Mouse (Mus musculus) hindbrain, embryonic 11.5 days (tissue): ENCODE results near the gene Vangl1. TPM values are rescaled to one million over a fixed set of nuclear protein-coding genes. Genes with fewer than 3 reads are reported as not detected.
A peak's percentile ranks its signal among the peaks of the same experiment; 100 is the strongest.
"Not testable (repeated sequence)": the region's sequence is repeated elsewhere in the genome, so short reads cannot be mapped to it uniquely, and the experiment has no call there.

ENCODE experiments used
- ATAC-seq: fragments of 200-750 bp; cut with Nextera tagmentation; 2 replicates; pipeline ENCODE4 v1.8.0; 2017; ENCODE audit warnings: mild to moderate bottlenecking, moderate TSS enrichment, moderate library complexity; ENCODE audit not compliant: low FRiP score
- DNase-seq: peaks from one replicate; pipeline ENCODE4 v3.0.0-alpha.2; 2015; ENCODE audit warnings: low spot score
- H3K27ac ChIP-seq: fragments of 300-500 bp; sonication (generic); 2 replicates; pipeline ENCODE4 v1.5.1; 2014; ENCODE audit warnings: mild to moderate bottlenecking, low read depth, low read length
- H3K27me3 ChIP-seq: fragments of 300-500 bp; sonication (generic); 2 replicates; pipeline ENCODE4 v1.6.1; 2014; ENCODE audit warnings: mild to moderate bottlenecking, low read length, moderate library complexity, mixed read lengths; ENCODE audit not compliant: control insufficient read depth, insufficient read depth
- H3K36me3 ChIP-seq: fragments of 300-500 bp; sonication (generic); 2 replicates; pipeline ENCODE4 v1.6.1; 2014; ENCODE audit warnings: mild to moderate bottlenecking, low read length, moderate library complexity, mixed read lengths; ENCODE audit not compliant: control insufficient read depth, insufficient read depth
- H3K4me1 ChIP-seq: fragments of 300-500 bp; sonication (generic); replicated peaks from 2 replicates; pipeline ENCODE4 v1.6.1; 2014; ENCODE audit warnings: low read length, mixed read lengths; ENCODE audit not compliant: control insufficient read depth, insufficient read depth
- H3K4me2 ChIP-seq: fragments of 300-500 bp; sonication (generic); replicated peaks from 2 replicates; pipeline ENCODE4 v1.6.1; 2014; ENCODE audit warnings: mild to moderate bottlenecking, low read depth, low read length
- H3K4me3 ChIP-seq: fragments of 300-500 bp; sonication (generic); 2 replicates; pipeline ENCODE4 v1.5.1; 2014; ENCODE audit warnings: low read depth, low read length
- H3K9ac ChIP-seq: fragments of 300-500 bp; sonication (generic); 2 replicates; pipeline ENCODE4 v1.6.1; 2014; ENCODE audit warnings: low read depth, low read length
- H3K9me3 ChIP-seq: fragments of 300-500 bp; sonication (generic); 2 replicates; pipeline ENCODE4 v1.6.1; 2016; ENCODE audit warnings: low read length; ENCODE audit not compliant: control insufficient read depth
- WGBS: fragments of 180-500 bp; shearing (Covaris S2); extraction: QIAGEN DNeasy Blood & Tissue Kit; methylation state at CpG from one replicate; pipeline ENCODE4 v1.1.7; 2014; 5-methylcytosine and 5-hydroxymethylcytosine counted together
- polyA plus RNA-seq: library from polyadenylated mRNA; unstranded; fragments of >200 nt; fragmentation: Nextera tagmentation; extraction: Ambion mirVana; gene quantifications from 2 replicates; pipeline ENCODE4 v1.2.1, GENCODE M21; 2014

Vangl1 gene
- polyA plus RNA-seq, 1 experiment from 2014 or later, result 12.3 TPM

DNA sequence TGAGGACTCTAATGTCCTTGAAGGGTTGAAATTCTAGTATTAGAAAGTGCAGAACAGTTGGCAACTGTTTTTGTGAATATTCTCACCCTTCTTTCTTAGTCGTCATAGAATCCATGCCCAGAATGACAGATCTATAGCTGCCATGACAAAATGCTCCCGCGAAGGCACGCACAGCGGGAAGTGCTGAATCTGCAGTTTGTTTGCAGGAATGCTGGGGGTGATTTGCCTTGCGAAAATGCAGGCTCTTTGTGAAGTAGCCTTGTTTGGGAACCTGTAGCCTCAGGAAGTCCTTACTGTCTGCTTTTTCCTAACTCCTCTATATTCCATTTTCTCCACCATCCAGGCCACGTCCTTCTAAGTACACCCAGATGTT lies 951 bp upstream of the Vangl1 start:
- no peak overlapping the region for H3K4me3 ChIP-seq
- no peak overlapping the region for H3K27ac ChIP-seq
- ATAC-seq (no peak), DNase-seq (peak; percentile 45)
- 1% methylated on average over 7 of the region's 7 CpGs for WGBS
- H3K4me2 ChIP-seq, result peak overlapping the region; percentile 97; the same call in 1 of the 2 replicates
- peaks cover 13% of the 10 kb centered on the region for H3K27me3 ChIP-seq
- H3K36me3 ChIP-seq, result no peaks in the 10 kb centered on the region
- H3K9ac ChIP-seq, result no peak overlapping the region
- H3K4me1 ChIP-seq, result peaks cover 3% of the 10 kb centered on the region
- no peaks in the 10 kb centered on the region for H3K9me3 ChIP-seq

DNA sequence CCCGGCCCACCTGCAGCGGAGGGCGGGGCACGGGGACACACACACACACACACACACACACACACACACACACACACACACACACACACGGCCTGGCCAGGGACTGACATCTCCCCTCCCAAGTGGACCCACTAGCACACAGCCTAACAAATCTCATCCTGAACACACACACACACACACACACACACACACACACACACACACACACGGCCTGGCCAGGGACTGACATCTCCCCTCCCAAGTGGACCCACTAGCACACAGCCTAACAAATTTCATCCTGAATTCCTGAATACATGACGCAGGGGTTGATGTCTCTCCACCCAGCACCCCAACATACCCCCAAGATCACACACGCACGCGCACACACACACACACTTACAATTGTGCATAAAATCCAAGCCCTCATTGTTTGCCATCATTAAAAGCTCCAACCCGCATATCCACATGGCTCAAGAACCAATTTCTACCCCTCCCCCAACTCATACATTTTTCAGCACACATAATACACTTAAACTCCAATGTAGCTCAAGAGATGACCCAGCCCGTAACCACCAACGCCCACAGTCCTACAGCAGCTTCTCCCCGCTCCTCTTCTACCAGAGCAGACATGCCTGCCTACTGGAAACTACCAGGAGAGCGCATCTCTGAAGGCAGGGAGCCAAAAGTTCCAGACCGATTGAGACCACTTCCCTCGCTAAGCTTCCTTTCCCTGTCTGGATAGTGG lies 403 bp upstream of the Vangl1 start:
- peaks cover 13% of the 10 kb centered on the region for H3K27me3 ChIP-seq

DNA sequence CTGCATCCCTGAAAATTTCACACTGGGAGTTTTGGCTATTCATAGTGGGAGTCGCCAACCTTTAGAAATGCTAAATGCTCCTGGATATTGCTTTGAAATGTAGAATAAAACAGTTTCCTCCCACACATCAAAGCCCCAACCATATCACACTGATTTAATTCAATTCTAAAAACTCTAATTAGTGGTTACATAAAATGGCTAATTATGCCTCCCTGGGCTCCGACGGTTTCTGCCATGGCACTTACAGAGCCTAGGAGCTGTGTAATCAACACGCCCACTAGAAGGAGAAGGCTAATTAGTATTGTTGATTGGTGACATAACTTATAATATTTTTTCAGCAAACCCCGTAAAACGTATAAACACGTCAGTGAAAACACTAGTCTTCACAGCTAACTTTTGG lies 1.4 kb downstream of the Vangl1 start:
- ATAC-seq (no peak), DNase-seq (no peak)
- 5% methylated on average over 7 of the region's 7 CpGs for WGBS
- peak overlapping the region; percentile 97 for H3K4me2 ChIP-seq
- no peaks in the 10 kb centered on the region for H3K36me3 ChIP-seq
- no peak overlapping the region for H3K27ac ChIP-seq
- H3K4me1 ChIP-seq, result peaks cover 3% of the 10 kb centered on the region
- H3K27me3 ChIP-seq, result peaks cover 17% of the 10 kb centered on the region
- H3K9me3 ChIP-seq, result no peaks in the 10 kb centered on the region
- H3K4me3 ChIP-seq, result peak overlapping the region; percentile 65
- no peak overlapping the region for H3K9ac ChIP-seq

More for the DNA sequence above, 403 bp upstream of the Vangl1 start:
- DNase-seq (peak; percentile 57), ATAC-seq (peak; percentile 63)
- peak overlapping the region; percentile 65 for H3K4me3 ChIP-seq
- H3K27ac ChIP-seq, H3K9me3 ChIP-seq, H3K36me3 ChIP-seq, H3K4me1 ChIP-seq: not testable (repeated sequence)
- H3K4me2 ChIP-seq, result peak overlapping the region; percentile 97
- 9% methylated on average over 13 of the region's 17 CpGs for WGBS
- peak overlapping the region; percentile 63; the same call in 1 of the 2 replicates for H3K9ac ChIP-seq

DNA sequence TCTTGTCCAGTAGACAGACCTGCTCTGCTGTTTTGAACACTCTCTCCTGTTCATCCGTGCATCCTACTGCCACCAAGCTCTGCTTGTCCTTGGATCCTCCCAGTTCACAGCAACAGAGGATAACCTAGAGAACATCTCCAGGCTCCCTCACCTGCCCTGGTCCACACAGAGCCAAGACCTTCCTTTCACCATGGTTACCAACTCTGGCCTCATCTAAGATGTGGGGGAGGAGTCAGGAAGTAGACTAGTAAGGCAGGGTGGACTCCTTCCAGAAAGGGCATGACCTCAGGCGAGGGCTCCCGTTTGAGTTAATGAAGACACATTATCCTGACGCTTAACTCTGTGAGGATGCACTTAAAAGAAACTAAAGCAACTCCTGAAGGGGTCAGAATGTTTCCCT lies 4.5 kb downstream of the Vangl1 start:
- H3K27ac ChIP-seq, result no peak overlapping the region
- ATAC-seq, result no peak
- H3K36me3 ChIP-seq, result no peaks in the 10 kb centered on the region
- H3K27me3 ChIP-seq, result peaks cover 19% of the 10 kb centered on the region
- 26% methylated on average over 4 of the region's 4 CpGs for WGBS
- no peak overlapping the region for H3K4me2 ChIP-seq
- H3K4me1 ChIP-seq, result peaks cover 3% of the 10 kb centered on the region
- H3K9me3 ChIP-seq, result no peaks in the 10 kb centered on the region
- DNase-seq, result no peak
- no peak overlapping the region for H3K9ac ChIP-seq
- no peak overlapping the region for H3K4me3 ChIP-seq

DNA sequence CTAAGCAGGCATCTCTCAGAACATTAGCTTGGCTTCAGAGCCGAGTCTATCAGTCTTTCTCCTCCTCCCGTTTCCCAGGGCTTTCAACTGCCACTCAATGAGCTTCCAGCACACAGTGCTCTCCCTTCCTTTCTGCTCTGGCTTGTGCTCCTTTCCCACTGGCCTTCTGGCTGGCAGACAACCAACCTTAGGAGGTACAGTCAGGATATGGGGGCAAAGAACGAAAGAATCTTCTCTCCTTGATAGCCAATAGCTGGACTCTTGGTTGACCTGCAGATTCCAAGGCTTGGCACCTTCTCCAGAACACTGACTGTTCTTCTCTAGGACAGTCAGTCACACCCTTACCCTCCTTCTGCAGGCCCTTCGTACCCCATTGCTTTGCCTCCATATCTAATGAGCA lies 5.3 kb downstream of the Vangl1 start:
- Histone ChIP-seq H3K27me3 (peaks cover 18% of the 10 kb centered on the region), H3K36me3 (no peaks in the 10 kb centered on the region), H3K4me3 (no peak overlapping the region), H3K4me1 (peaks cover 9% of the 10 kb centered on the region), H3K9me3 (no peaks in the 10 kb centered on the region), H3K4me2 (no peak overlapping the region), H3K27ac (no peak overlapping the region), H3K9ac (no peak overlapping the region)
- ATAC-seq, result no peak
- DNase-seq, result no peak
- 61% methylated on average over 4 of the region's 4 CpGs for WGBS

DNA sequence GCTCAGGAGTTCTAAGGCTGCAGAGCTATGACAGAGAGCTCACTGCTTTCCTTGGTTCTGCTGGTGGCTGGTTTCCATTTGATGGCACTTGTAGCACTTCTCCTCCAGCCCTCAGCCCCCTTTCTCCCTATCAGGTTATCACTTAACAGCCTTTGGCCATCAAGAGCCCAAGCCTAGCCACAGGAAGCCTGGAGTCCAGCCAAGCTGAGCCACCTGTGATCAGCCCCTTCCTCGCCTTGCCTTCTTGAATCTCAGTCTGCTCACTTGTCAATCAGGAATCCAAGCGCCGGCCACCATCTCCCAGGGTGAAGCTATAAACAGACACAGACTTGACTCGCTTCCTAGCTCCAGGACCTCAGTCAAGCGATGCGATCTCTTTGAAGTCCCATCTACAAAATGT lies 6.0 kb downstream of the Vangl1 start:
- Histone ChIP-seq H3K9ac (no peak overlapping the region), H3K27ac (no peak overlapping the region), H3K36me3 (no peaks in the 10 kb centered on the region), H3K4me3 (no peak overlapping the region), H3K9me3 (no peaks in the 10 kb centered on the region), H3K4me2 (no peak overlapping the region), H3K27me3 (peaks cover 18% of the 10 kb centered on the region), H3K4me1 (peaks cover 12% of the 10 kb centered on the region)
- DNase-seq (no peak), ATAC-seq (no peak)
- 43% methylated on average over 6 of the region's 6 CpGs for WGBS

DNA sequence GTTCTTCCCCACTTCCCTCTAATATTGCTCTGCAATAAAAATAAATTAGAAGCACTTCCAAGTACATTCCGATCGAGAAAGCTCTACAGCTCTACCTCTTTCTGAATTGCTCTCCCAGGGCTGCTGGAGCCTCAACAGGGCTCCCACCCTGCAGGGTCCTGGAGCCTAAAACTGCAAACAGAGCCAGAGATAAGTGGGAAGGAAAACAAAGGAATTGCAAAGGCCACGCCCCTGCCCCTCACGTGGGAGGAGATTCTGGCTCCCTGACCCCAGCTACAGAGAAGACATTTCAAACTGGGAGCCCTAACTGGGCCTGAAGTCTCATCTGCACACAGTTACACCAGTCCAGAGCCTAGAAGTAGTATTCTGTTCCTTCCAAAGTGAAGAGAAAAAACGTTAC lies 6.7 kb downstream of the Vangl1 start:
- H3K9me3 ChIP-seq, result no peaks in the 10 kb centered on the region
- no peak overlapping the region for H3K4me2 ChIP-seq
- H3K9ac ChIP-seq, result no peak overlapping the region
- H3K27me3 ChIP-seq, result peaks cover 18% of the 10 kb centered on the region
- H3K4me1 ChIP-seq, result peaks cover 14% of the 10 kb centered on the region
- no peak overlapping the region for H3K27ac ChIP-seq
- H3K4me3 ChIP-seq, result no peak overlapping the region
- ATAC-seq (no peak), DNase-seq (peak; percentile 30)
- no peaks in the 10 kb centered on the region for H3K36me3 ChIP-seq
- 18% methylated on average over 5 of the region's 5 CpGs for WGBS

DNA sequence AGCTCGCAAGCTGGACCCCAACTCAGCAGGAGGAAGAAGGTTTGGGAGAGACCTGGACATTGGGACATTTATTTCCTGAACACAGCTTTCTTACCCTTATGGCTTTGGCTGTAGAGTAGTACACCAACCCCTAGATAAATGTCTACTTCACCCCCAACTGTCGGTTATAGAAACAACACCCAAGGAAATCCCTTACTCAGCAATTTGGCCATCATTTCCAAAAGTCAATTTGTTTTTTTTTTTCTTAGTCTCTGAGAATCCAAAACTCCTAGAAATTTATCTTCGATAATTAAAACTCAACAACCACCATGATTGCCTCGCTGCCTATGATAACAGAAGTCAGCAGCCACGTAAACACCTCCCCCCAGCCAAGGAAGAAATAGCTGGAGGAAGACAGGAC lies 7.3 kb downstream of the Vangl1 start:
- Histone ChIP-seq H3K9me3 (no peaks in the 10 kb centered on the region), H3K27me3 (peaks cover 15% of the 10 kb centered on the region; the same call in 1 of the 2 replicates), H3K4me2 (no peak overlapping the region), H3K27ac (no peak overlapping the region), H3K4me3 (no peak overlapping the region), H3K9ac (no peak overlapping the region), H3K36me3 (no peaks in the 10 kb centered on the region), H3K4me1 (peaks cover 14% of the 10 kb centered on the region)
- DNase-seq, result no peak
- ATAC-seq, result no peak
- 80% methylated on average over 5 of the region's 5 CpGs for WGBS

DNA sequence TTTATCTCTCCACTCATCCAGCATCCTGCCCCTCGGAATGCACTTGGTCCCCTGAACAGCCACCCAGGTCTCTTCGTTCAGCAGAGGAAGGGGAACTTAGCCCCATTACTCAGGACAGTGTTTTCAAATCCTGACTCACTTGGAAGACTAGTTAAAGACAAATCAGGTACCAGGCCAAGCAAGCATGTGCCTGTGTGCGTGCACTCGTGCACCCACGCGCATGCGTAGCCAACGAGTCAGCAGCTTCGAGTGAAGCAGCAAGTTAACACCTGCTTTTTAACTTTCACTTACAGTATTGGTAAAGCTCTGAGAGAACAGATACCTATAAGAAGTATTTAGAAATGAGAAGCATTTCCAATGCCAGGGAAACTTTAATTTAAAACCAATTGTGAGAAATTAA lies 8.3 kb downstream of the Vangl1 start:
- H3K4me2 ChIP-seq, result no peak overlapping the region
- H3K27ac ChIP-seq, result no peak overlapping the region
- H3K4me1 ChIP-seq, result peaks cover 14% of the 10 kb centered on the region
- DNase-seq, result no peak
- H3K9ac ChIP-seq, result no peak overlapping the region
- peaks cover 17% of the 10 kb centered on the region; the same call in 1 of the 2 replicates for H3K27me3 ChIP-seq
- ATAC-seq, result no peak
- H3K4me3 ChIP-seq, result no peak overlapping the region
- no peaks in the 10 kb centered on the region for H3K9me3 ChIP-seq
- WGBS, result 81% methylated on average over 9 of the region's 9 CpGs
- no peaks in the 10 kb centered on the region for H3K36me3 ChIP-seq
